Mouse (Mus musculus) kidney, embryonic 16.5 days (tissue): Measurements from ENCODE around the gene Acer3. TPM values are rescaled to one million over a fixed set of nuclear protein-coding genes. Genes with fewer than 3 reads are reported as not detected.
A peak's percentile ranks its signal among the peaks of the same experiment; 100 is the strongest.

Experiments used
- ATAC-seq: fragments of 200-750 bp; cut with Nextera tagmentation; 2 replicates; pipeline ENCODE4 v1.8.0; 2017; ENCODE audit warnings: moderate TSS enrichment; ENCODE audit not compliant: low FRiP score, low TSS enrichment
- H3K27ac ChIP-seq: fragments of 300-500 bp; sonication (generic); 2 replicates; pipeline ENCODE4 v1.5.1; 2014; ENCODE audit warnings: low read length
- H3K27me3 ChIP-seq: fragments of 300-500 bp; sonication (generic); 2 replicates; pipeline ENCODE4 v1.6.1; 2014; ENCODE audit warnings: low read length, control low read depth, mixed read lengths; ENCODE audit not compliant: insufficient read depth
- H3K36me3 ChIP-seq: fragments of 300-500 bp; sonication (generic); 2 replicates; pipeline ENCODE4 v1.6.1; 2014; ENCODE audit warnings: low read length, control low read depth, mixed read lengths; ENCODE audit not compliant: insufficient read depth
- H3K4me1 ChIP-seq: fragments of 300-500 bp; sonication (generic); 2 replicates; pipeline ENCODE4 v1.6.1; 2014; ENCODE audit warnings: low read length, control low read depth, mixed read lengths; ENCODE audit not compliant: insufficient read depth
- H3K4me2 ChIP-seq: fragments of 300-500 bp; sonication (generic); replicated peaks from 2 replicates; pipeline ENCODE4 v1.6.1; 2014; ENCODE audit warnings: low read depth, low read length
- H3K4me3 ChIP-seq: fragments of 300-500 bp; sonication (generic); 2 replicates; pipeline ENCODE4 v1.5.1; 2014; ENCODE audit warnings: mild to moderate bottlenecking, low read length
- H3K9ac ChIP-seq: fragments of 300-500 bp; sonication (generic); replicated peaks from 2 replicates; pipeline ENCODE4 v1.6.1; 2014; ENCODE audit warnings: low read length
- H3K9me3 ChIP-seq: fragments of 300-500 bp; sonication (generic); 2 replicates; pipeline ENCODE4 v1.6.1; 2016; ENCODE audit warnings: low read length, control low read depth
- WGBS: fragments of 180-500 bp; shearing (Covaris S2); extraction: QIAGEN DNeasy Blood & Tissue Kit; methylation state at CpG from one replicate; pipeline ENCODE4 v1.1.7; 2014; 5-methylcytosine and 5-hydroxymethylcytosine counted together
- polyA plus RNA-seq: library from polyadenylated mRNA; unstranded; fragments of >200 nt; fragmentation: Nextera tagmentation; extraction: Ambion mirVana; gene quantifications from 2 replicates; pipeline ENCODE4 v1.2.1, GENCODE M21; 2015

Gene Acer3
- 27.4 and 32.3 TPM in 2 replicates for polyA plus RNA-seq

DNA sequence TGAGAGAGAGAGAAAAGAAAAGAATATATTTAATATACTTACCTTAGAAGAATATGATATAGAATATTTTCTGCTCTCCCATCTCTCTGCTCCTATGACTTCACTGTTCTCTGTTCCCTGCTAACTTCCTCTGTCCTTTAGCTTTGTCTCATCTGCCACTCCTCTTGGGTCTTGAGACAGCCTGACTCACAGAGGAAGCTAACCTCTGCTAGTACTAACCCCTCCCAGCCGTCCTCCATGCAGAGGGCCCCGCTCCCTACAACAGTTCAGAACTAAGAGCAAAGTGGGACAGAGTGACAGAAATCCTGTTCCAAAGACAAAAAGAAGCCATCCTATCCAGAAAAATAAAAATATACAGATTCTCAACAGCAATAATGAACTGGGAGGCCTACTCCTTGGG, at the start of gene Acer3:
Gene Acer3 (minus strand): TSS at position 126 of the 400 bp plus-strand sequence.
- Histone ChIP-seq H3K4me2 (no peak within 1 kb of the TSS), H3K4me1 (peaks cover 6% of the 10 kb centered on the region; the same call in 1 of the 2 replicates), H3K27me3 (no peaks in the 10 kb centered on the region), H3K4me3 (no peak within 1 kb of the TSS), H3K36me3 (no peaks in the 10 kb centered on the region), H3K27ac (no peak within 1 kb of the TSS), H3K9me3 (no peaks in the 10 kb centered on the region), H3K9ac (no peak within 1 kb of the TSS)
- no peak for ATAC-seq
- WGBS: 91% methylated on average over 2 of the region's 2 CpGs

DNA sequence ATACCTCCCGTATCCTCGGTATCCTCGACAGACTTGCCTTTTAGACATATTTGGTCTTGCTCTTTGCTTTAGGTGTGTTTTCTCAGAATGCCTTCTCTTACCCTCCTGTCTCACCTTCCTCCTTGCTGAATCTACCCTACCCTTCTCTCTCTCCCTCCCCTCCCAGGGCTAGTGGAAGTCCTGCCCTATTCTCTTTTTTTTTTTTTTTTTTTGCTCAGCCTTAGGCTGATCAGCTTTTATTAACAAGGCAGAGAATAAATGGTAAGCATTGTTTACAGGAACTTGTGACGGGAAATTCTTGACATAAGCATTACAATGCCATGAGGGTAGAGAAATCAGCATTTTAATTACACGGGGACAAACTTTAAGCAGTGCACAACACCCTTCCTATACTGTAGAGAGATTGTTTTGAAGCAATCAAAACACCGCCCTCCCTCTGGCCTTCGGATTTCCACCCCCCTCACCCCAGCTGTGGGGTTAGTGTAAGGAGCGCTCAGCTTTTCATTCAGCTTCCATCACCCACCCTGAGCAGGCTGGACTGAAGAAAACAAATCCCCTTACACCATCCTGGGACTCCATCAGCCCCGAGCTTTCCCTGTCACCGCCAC, 48.9 kb upstream of the Acer3 start:
- ATAC-seq: no peak
- Histone ChIP-seq H3K27ac (no peak overlapping the region), H3K4me3 (no peak overlapping the region), H3K9me3 (no peaks in the 10 kb centered on the region), H3K36me3 (no peaks in the 10 kb centered on the region), H3K4me2 (no peak overlapping the region), H3K9ac (no peak overlapping the region), H3K4me1 (no peaks in the 10 kb centered on the region), H3K27me3 (no peaks in the 10 kb centered on the region)
- WGBS: 67% methylated on average over 10 of the region's 10 CpGs

DNA sequence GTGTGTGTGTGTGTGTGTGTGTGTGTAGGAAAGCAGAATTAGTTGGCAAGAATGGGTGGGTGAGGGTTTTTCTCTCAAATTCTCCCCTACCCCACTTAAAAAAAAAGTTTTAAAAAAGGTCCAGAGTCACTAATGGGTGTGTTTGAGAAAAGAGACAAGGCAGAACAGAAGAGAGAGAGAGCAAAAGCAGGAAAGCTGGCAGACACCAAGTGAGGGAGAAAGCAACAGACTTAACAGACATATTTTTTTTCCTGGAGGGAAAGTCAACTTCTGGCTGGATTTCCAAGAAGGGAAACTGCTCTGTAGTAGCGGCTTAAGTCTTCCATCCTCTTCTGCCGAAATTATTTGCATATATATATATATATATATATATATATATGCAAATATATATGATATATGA, 40.7 kb upstream of the Acer3 start:
- Histone ChIP-seq H3K4me3 (peak overlapping the region; percentile 85), H3K9ac (peak overlapping the region; percentile 79; the same call in 1 of the 2 replicates), H3K4me1 (peaks cover 19% of the 10 kb centered on the region), H3K9me3 (peaks cover 3% of the 10 kb centered on the region; the same call in 1 of the 2 replicates), H3K4me2 (peak overlapping the region; percentile 76), H3K27me3 (no peaks in the 10 kb centered on the region), H3K36me3 (no peaks in the 10 kb centered on the region), H3K27ac (peak overlapping the region; percentile 84)
- no peak for ATAC-seq
- WGBS: 35% methylated on average over 2 of the region's 2 CpGs

DNA sequence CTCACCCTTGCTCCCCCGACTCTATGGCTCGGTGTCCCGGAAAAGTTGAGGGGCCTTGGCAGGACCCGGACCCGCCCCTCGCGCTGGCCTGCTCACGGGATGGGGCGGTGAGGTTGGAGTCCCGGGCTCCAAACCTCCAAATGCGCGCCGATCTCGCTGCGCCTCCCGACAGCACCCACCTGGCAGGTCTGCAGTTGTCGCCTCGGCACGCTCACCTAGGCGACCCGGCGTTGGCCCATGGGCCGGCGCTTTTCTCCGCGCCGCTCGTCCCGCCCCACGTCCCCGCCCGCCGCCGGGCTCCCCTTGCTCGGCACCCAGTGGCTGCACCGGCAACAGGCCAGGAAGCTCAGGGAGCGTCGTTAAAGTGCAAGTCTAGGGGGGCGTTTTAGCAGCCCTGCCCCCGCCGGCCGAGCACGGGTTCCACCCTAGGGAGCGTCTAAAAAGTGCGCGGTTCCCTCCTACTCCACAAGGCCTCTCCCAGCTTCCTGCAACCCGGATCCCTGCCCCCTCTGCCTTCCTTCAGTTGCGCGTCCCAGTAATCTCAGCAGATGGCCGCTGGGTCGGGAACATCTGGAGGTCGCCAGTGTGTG, 40.1 kb upstream of the Acer3 start, which contains the start of gene Tsku:
Gene Tsku (minus strand): TSS at position 266 of the 590 bp plus-strand sequence.
- H3K36me3 ChIP-seq: no peaks in the 10 kb centered on the region
- peaks cover 22% of the 10 kb centered on the region for H3K4me1 ChIP-seq
- peak; percentile 94 for ATAC-seq
- peak within 1 kb of the TSS; percentile 85 for H3K4me3 ChIP-seq
- H3K4me2 ChIP-seq: peak within 1 kb of the TSS; percentile 76
- H3K9me3 ChIP-seq: peaks cover 3% of the 10 kb centered on the region; the same call in 1 of the 2 replicates
- under 1% methylated on average over 52 of the region's 52 CpGs for WGBS
- peak within 1 kb of the TSS; percentile 79 for H3K9ac ChIP-seq
- H3K27me3 ChIP-seq: no peaks in the 10 kb centered on the region
- peak within 1 kb of the TSS; percentile 84 for H3K27ac ChIP-seq

DNA sequence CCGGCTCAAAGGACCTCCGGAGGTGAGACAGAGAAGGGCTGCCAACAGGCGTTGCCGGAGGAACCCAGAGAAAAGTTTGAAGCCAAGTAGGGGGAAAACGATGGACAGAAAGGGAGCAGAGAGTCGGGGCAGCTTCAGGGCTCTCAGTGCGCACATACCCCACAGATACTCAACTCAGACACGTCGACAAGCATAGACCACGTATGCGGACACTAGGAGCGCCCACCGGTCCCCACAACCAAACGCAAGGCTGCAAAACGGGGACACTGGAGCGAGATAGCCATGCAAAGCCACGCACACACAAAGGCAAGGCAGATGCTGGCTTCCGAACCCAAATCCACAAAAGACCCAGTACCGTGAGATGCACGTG, 39.6 kb upstream of the Acer3 start:
- ATAC-seq: peak; percentile 24
- H3K27me3 ChIP-seq: no peaks in the 10 kb centered on the region
- no peaks in the 10 kb centered on the region for H3K36me3 ChIP-seq
- peaks cover 28% of the 10 kb centered on the region for H3K4me1 ChIP-seq
- 0% methylated on average over 20 of the region's 20 CpGs for whole genome bisulfite sequencing
- peak overlapping the region; percentile 83 for H3K27ac ChIP-seq
- H3K9me3 ChIP-seq: peaks cover 3% of the 10 kb centered on the region; the same call in 1 of the 2 replicates
- peak overlapping the region; percentile 85 for H3K4me3 ChIP-seq
- peak overlapping the region; percentile 79 for H3K9ac ChIP-seq
- peak overlapping the region; percentile 76 for H3K4me2 ChIP-seq

DNA sequence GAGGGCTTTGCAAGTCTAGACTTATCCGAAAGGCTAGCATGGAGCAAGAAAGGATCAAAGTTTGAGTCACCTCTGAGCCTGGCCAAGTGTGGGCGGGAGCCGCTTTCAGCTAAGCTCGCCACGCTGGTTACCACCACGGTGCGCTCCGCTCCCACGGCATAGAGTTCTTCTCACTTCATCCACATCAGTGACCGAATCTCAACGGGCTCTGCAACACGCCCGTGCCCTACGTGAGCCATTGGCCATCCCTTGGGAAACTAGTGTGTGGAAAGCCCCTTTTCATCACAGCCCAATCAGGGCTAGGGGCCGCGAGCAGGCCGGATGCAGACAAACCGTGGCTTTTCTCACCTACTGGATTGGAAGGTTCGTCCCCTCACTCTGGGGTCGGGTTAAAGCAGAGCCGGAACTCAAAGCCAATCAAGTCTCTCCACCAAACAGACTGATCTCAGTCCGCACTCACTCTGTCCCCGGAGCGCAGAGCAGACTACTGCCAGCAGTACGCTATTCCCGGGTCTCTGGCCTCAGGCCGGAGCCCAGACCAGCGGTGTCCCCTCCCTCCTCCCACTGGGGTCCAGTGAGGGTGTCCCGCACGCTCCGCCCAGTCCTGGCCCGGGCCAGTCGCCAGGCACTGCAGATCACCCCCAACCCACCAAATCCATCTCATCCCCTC, 39.1 kb upstream of the Acer3 start:
- peak overlapping the region; percentile 83 for H3K27ac ChIP-seq
- H3K9me3 ChIP-seq: peaks cover 3% of the 10 kb centered on the region; the same call in 1 of the 2 replicates
- peaks cover 33% of the 10 kb centered on the region for H3K4me1 ChIP-seq
- H3K4me2 ChIP-seq: peak overlapping the region; percentile 76
- under 1% methylated on average over 33 of the region's 33 CpGs for WGBS
- H3K27me3 ChIP-seq: no peaks in the 10 kb centered on the region
- peak; percentile 76 for ATAC-seq
- peak overlapping the region; percentile 85 for H3K4me3 ChIP-seq
- H3K9ac ChIP-seq: peak overlapping the region; percentile 79
- no peaks in the 10 kb centered on the region for H3K36me3 ChIP-seq

DNA sequence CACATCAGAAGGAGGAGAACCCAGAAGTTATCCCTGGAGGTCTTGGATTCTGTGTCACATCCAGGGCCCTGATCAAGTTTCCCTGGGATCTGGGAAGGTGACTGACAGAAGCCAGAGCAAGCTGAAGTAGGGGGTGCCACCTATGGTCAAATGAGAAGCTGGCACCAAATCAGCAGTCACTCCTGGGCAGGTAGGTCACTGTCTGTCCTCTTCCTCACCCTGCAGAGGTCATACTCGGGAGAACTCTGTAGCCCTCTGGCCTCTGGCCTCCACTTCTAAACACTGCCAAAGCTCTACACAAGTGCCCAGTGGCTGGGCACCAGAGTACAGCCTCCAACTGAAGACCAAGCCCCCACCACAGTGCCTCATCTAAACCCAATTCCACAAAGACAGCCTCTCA, 37.0 kb upstream of the Acer3 start:
- Histone ChIP-seq H3K36me3 (no peaks in the 10 kb centered on the region), H3K4me1 (peaks cover 44% of the 10 kb centered on the region), H3K27me3 (no peaks in the 10 kb centered on the region), H3K4me3 (no peak overlapping the region), H3K4me2 (no peak overlapping the region), H3K27ac (no peak overlapping the region), H3K9me3 (no peaks in the 10 kb centered on the region), H3K9ac (no peak overlapping the region; the same call in 1 of the 2 replicates)
- WGBS: 64% methylated on average over 1 of the region's 1 CpGs
- no peak for ATAC-seq

DNA sequence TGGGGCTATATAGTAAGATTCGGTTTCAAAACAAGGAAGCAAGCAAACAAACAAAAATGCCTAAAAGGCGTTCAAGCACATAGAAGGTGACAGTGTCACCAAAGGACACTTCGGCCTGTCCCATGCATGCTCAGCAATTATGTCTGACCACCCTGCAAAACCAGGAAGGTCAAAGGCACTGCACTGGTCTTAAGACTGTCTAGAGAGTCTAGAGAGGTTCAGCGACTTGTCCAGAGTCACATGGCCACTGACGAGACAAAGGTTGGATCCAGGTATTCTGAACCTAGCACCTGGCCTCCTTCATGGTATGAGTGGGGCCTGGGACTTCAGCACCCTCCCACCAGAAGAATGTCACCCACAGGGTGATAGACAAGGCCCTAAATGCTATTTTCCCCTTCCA, 36.3 kb upstream of the Acer3 start:
- H3K9me3 ChIP-seq: no peaks in the 10 kb centered on the region
- peaks cover 44% of the 10 kb centered on the region for H3K4me1 ChIP-seq
- ATAC-seq: no peak
- no peak overlapping the region; the same call in 1 of the 2 replicates for H3K9ac ChIP-seq
- H3K36me3 ChIP-seq: peaks cover 5% of the 10 kb centered on the region
- H3K4me3 ChIP-seq: no peak overlapping the region
- 76% methylated on average over 5 of the region's 5 CpGs for WGBS
- no peak overlapping the region for H3K4me2 ChIP-seq
- H3K27ac ChIP-seq: no peak overlapping the region
- H3K27me3 ChIP-seq: no peaks in the 10 kb centered on the region

DNA sequence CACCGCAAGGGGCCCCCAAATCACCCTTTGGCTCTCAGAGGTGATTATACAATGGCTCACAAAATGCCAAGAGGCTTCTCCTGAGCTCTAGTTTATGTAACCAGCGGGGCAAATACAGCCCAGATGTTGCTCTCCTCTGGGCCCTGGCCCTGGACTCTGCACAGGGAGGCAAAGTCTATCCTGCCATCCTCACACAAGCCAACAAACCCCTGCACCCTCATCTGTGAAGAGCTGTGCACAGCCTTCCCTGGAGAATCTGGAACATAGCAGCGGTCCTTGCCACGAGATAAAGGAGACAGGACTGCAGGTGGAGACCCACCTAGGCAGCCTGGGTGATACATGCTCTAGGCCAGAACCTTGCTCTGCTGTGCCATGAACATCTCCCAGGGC, 33.9 kb upstream of the Acer3 start:
- H3K4me1 ChIP-seq: peaks cover 36% of the 10 kb centered on the region
- no peak overlapping the region for H3K27ac ChIP-seq
- H3K9ac ChIP-seq: 0 out of 2 replicates have a peak overlapping the region, but pooled peaks have one; percentile 5
- H3K4me3 ChIP-seq: no peak overlapping the region
- no peaks in the 10 kb centered on the region for H3K9me3 ChIP-seq
- no peak overlapping the region for H3K4me2 ChIP-seq
- peaks cover 21% of the 10 kb centered on the region for H3K36me3 ChIP-seq
- peak; percentile 17 for ATAC-seq
- no peaks in the 10 kb centered on the region for H3K27me3 ChIP-seq
- WGBS: 44% methylated on average over 4 of the region's 4 CpGs
